Mouse (Mus musculus) C2C12 (cell line): Measurements from ENCODE around the gene Dido1.

Experiments
- CTCF ChIP-seq: IDR thresholded peaks from one replicate; pipeline ENCODE4 v1.5.1; 2011; ENCODE audit not compliant: control insufficient read depth, insufficient read depth, insufficient read length
- FOSL1 ChIP-seq: IDR thresholded peaks from one replicate; pipeline ENCODE4 v1.8.0; 2011; ENCODE audit warnings: mild to moderate bottlenecking, low read length; ENCODE audit not compliant: poor library complexity, insufficient read depth, severe bottlenecking
- MAX ChIP-seq: IDR thresholded peaks from one replicate; pipeline ENCODE4 v1.6.1; 2011; ENCODE audit warnings: mild to moderate bottlenecking, control low read depth
- USF1 ChIP-seq: IDR thresholded peaks from one replicate; pipeline ENCODE4 v1.6.1; 2011; ENCODE audit warnings: low read depth, mild to moderate bottlenecking, control low read depth, moderate library complexity

DNA sequence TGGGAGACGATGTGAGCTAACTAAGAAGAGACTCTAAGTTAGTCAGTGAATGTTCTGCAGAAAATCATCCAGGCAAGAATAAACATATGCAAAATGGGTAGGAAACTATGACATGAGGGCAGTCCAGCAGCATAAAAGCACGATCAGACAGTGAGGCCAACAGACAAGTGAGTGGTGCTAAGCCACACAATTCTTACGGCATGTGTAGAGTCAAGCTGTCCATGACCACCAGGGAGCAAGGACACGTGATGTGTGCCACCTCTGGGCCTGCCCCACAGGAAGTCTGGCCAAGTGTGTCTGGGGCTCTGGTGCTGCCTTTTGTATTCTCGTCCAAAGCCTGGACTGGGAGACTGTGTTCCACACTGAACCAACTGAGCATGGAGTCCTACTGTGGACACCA lies 20.0 kb downstream of the Dido1 start:
- TF ChIP-seq CTCF: no peak
- no peak for TF ChIP-seq FOSL1
- TF ChIP-seq USF1: no peak
- no peak for TF ChIP-seq MAX
